In the genomic region with DNA sequence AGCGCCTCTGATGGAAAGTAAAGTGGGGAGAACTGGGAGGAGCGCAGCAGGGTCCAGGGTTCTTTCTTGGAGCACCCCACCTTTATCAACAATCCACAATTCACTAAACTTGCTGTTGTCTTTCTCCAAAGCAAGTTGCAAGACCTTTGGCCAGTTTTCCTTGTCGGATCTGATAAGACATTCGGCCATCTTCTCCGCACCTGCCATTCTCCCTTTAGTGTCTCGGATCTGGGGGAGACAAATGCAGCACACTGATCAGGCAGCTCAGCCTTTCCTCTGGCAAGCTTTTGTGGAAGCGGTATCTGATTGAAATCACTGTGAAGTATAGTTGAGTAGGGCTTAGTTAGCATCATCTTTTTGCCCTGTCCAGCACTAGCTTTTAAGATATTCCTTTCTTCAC, we compare ENCODE assay signal across 18 mouse cellular contexts.
"Had no signal": no experiment of that assay in that cellular context is flagged by ENCODE, and none has a peak within 500 bp of the region (broad histone marks: within the 10 kb centered on the region; RNA-seq: fewer than 3 reads in every experiment).

No protein-coding gene starts in this region.

- H3K9me3 ChIP-seq: midbrain, embryonic 10.5 days; neural tube, embryonic 13.5 days; neural tube, embryonic 15.5 days had no signal

- DNase-seq: lung, adult 18-20 months; lung, embryonic 14.5 days; lung, postnatal 10 days; lung, postnatal 4 days; midbrain, embryonic 14.5 days; retina, postnatal 1 day; right cerebral cortex, adult 18-20 months; right cerebral cortex, postnatal 25 days; right cerebral cortex, postnatal 4 days; spleen, adult 18-20 months; thymus, adult 18-20 months; thymus, postnatal 14 days; thymus, postnatal 4 days had no signal

- H3K36me3 ChIP-seq: midbrain, embryonic 10.5 days; neural tube, embryonic 13.5 days; neural tube, embryonic 15.5 days had no signal

- H3K27ac ChIP-seq: midbrain, embryonic 10.5 days; neural tube, embryonic 13.5 days; neural tube, embryonic 15.5 days had no signal

- H3K4me1 ChIP-seq: midbrain, embryonic 10.5 days; neural tube, embryonic 13.5 days; neural tube, embryonic 15.5 days had no signal

- H3K27me3 ChIP-seq: neural tube, embryonic 13.5 days; neural tube, embryonic 15.5 days had no signal

- ATAC-seq: midbrain, embryonic 16.5 days had no signal

- H3K4me3 ChIP-seq: midbrain, embryonic 10.5 days; myocyte; neural tube, embryonic 13.5 days; neural tube, embryonic 15.5 days had no signal

- H3K4me2 ChIP-seq: lung, embryonic 14.5 days; neural tube, embryonic 13.5 days; neural tube, embryonic 15.5 days had no signal

- H3K9ac ChIP-seq: lung, embryonic 14.5 days; neural tube, embryonic 13.5 days; neural tube, embryonic 15.5 days had no signal
